Mouse (Mus musculus) v-Abl transformed pro-B cells (cell line): ENCODE measurements at regions not wholly inside any gene's neighbourhood (a gene's known extent, or its start where the extent isn't known, plus 50 kb on each side); places are given as distances from the start of the nearest gene placed in this dataset.

Experiments
- in situ Hi-C, 2 experiments: fragments of 400-800 bp; cut with MboI; formaldehyde crosslinking; loops; one replicate each; pipeline ENCODE4 v1.15.1; 2025; ENCODE audit not compliant: unreplicated experiment in 2 of 2

- in situ Hi-C loops = no loop called here
Observed at GRCm38 (mm10) chr9:72166084-72166483, 54.4 kb upstream of the Tcf12 start.

GRCm38 (mm10) chr9:72166611-72167010, 54.9 kb upstream of the Tcf12 start:
- in situ Hi-C loops = no loop called here

GRCm38 (mm10) chr9:72169231-72169630, 57.6 kb upstream of the Tcf12 start:
- in situ Hi-C loops = no loop called here

DNA sequence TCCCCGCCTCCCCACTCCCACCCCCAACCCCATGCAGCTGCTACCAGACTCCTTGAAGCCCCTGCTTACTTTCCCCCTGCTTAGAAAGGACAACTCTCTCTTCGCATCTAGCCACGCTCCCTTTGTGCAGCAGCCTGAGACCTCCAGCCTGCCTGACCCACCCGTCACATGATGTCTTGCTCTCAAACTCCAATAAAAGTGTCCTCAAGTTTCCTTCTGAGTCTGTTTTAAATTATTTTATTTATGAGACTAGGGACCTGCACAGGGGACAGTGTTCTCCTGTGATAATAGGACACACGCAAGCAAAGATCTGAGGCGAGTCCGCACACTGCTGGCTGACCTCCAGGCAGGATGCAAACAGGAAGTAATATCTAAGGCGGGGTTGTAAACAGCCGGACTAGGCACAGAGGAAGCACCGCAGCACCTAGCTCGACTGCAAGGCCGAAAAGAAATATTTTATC, 58.1 kb upstream of the Tcf12 start:
- in situ Hi-C loops = no loop called here

GRCm38 (mm10) chr9:72170235-72170634, 58.6 kb upstream of the Tcf12 start:
- in situ Hi-C loops = no loop called here

- in situ Hi-C loops = no loop called here
Observed at GRCm38 (mm10) chr9:72172331-72172730, 60.7 kb upstream of the Tcf12 start.

DNA sequence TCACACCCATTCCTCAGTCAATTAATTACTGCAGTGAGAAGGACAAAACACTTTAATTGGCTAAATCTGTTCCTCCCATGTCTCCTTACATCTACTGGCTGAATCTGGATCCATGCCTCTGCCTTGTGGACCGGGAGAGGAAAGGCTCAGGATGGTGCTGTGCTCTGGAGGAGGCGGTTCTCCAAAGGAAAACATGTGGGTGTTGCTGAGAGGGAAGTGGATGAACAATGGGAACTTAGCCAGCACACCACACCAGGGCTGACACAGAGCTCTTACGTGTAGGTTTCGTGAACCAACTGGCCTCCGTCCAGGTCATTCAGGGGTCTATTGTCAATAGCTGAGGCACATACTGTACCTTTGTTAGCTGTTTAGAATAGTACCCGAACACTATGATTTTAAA, 69.3 kb upstream of the Tcf12 start:
- in situ Hi-C loops = no loop called here

- in situ Hi-C loops = no loop called here
Observed at GRCm38 (mm10) chr9:72183336-72183735, 71.7 kb upstream of the Tcf12 start.

DNA sequence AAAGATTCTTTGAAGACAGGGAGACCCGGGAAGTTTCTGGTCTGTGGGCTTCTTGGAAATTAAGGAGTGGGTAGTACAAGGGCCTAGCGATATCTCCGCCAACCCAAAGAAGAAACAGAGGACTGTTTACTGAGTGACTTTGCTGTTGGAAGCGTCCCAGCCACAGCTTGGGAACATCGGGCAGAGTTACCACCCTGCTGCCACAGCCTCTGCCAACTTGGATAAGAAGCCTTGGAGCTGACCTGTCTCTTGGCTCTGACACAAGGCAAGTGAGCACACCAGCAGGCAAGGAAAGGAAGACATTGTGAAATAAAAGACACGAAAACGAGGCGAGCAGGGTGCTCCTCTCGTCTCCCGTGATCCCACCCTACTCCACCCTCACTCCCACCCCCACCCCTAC, 72.3 kb upstream of the Tcf12 start:
- in situ Hi-C loops = no loop called here

DNA sequence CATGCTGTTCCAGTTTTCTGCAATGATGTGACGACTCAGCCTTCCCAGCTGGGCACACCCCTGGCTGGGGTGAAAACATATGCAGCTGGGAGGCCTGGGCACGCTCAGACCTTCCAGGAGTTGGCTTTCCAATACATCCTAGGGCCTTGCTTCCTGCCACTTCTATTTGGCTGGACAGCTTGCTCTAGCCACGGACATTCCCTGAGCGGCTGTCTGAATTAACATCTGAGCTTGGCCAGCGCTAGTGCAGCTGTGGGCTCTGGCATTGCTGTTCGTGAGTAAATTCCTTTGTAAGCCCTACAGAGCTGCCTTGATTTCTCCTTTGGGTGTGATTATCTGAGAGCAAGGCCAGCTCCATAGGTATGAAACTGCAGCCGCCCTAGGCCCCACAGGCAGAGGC, 78.2 kb upstream of the Tcf12 start:
- in situ Hi-C loops = loop anchor here (5.0 to 10.0 kb wide), 3 partner anchors 235 to 543 kb away; no protein-coding TSS in a partner anchor

DNA sequence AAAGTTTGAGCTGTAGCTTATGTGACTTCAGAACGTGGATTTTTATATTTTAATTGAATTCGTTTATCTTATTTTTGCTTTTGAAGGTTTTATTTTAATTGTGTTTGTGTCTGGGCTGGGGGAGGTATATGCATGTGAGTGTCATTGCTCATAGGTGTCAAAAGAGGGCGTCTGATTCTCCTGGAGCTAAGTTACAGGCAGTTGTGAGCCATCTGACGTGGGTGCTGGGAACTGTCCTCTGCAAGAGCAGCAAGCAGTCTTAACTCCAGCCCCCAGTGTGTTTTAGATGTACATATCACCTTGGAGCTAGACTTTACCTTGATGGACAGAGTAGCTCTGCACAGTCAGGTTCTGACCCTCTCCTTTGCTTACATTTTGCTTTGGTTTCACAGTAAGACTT, 79.0 kb upstream of the Tcf12 start:
- in situ Hi-C loops = loop anchor here (5.0 to 10.0 kb wide), 3 partner anchors 236 to 543 kb away; no protein-coding TSS in a partner anchor

DNA sequence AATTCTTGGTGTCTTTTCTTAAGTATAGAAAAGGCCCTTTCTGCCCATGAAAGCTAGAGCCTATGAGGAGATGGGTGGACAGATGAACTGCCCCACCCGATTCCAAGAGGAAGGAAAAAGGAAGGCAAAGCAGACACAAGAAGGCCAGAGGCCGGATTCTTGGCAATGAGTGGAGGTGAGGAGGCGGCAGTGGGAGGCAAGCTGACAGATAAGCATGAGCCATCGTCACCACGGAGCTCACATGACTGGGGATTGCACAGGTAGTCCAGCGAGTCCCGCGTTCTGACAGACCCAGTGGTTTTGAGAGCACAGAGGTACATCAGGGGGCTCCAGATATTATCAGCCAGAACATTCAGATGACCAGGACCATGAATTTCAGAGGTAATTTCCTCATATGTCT, 79.4 kb upstream of the Tcf12 start:
- in situ Hi-C loops = loop anchor here (5.0 to 10.0 kb wide), 3 partner anchors 236 to 544 kb away; no protein-coding TSS in a partner anchor

DNA sequence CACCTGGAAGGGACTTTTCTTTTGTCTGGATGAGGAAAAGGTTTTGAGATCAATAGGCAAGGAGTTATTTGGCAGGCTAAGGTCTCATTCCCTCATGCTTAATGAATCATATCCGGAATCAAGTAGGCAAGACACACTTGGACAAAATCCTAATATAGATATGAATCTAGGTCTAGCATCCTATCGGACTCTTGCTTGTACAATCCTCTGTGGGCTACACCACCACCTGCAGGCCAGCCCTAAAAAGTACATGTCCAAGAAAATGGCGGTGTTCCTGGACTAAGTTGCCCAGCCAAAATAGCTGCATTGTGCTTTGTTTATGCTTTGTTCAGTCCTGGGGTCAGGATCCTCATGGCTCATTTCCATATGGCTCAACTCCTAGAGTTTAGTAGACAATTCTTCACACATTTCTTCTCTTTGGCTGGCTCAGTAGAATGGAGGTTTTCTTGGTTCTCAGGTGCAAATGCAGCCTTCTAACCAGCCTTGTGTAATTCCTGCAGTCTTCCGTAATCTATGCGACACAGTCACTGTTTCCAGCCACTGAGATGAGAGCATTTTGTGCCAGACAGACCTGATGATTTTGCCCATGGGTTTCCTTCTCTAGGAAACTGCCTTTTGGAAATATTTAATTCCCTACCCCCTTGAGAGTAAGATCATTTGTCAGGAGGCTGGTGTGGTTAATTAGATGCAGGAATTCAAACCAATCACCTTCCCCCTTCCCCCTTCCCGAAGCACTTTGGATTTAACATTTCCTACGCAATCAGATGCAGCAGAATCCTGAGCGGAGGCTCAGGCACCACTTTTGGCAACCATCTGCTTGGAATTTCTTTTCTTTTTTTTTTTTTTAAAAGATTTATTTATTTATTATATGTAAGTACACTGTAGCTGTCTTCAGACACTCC, 80.6 kb upstream of the Tcf12 start:
- in situ Hi-C loops = loop anchor here (5.0 to 10.0 kb wide), 3 partner anchors 238 to 545 kb away; no protein-coding TSS in a partner anchor

GRCm38 (mm10) chr9:72192953-72193337, 81.3 kb upstream of the Tcf12 start:
- in situ Hi-C loops = loop anchor here (5.0 to 10.0 kb wide), 3 partner anchors 238 to 546 kb away; no protein-coding TSS in a partner anchor

DNA sequence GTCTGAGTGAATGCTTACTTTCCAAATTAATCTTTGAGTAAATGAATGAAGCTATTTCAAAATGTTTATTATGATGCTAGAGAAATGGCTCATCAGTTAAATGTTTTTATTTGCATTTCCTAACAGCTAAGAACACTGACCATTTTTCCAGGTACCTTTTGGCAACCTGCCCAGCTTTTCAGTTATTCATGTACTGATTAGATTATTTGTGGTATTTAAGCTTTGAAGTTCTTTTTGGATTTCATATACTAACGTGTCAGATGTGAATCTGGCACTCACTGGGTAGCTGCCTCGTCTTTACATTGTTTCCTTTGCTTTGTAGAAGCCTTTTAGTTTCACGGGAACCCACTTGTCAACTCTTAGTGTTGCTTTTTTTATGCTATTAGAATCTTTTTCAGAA, 79.3 kb upstream of the Zfp280d start:
- in situ Hi-C loops = loop anchor here (5.0 to 10.0 kb wide), 2 partner anchors 217 to 241 kb away; no protein-coding TSS in a partner anchor

DNA sequence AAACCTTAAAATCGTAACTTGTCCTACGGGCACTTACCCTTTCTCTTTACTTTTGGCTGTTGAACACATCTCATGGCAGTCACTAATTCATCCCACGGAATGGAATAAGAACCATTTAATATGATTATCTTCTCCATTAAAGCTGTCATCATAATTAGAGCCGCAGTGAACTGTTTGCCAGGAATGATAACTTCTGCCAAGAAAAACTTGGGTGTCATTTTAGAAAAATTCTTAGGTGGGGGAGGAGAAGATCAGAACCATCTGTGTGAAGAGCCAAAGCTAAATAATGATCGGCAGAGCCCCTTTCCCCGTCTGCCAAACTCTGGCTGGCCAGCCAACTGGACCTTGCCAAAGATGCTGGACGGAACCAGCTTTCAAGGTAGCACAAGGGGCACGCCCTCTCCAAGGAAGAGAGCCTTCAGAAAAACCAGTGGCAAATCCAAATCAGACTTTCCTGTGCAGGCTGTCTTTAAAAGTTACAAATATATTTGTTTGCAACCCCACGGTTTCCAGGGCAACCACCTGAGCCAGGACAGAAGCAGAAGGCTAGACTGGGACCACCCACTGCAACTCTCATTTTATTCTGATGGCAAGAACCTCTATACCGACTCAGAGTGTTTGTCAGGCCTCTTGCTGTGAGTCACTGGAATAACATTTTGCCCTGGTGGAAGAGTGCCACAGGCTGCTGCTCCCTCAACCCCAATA, 77.9 kb upstream of the Zfp280d start:
- in situ Hi-C loops = loop anchor here (5.0 to 10.0 kb wide), 2 partner anchors 216 to 242 kb away; no protein-coding TSS in a partner anchor

GRCm38 (mm10) chr9:72197331-72197732, 77.3 kb upstream of the Zfp280d start:
- in situ Hi-C loops = loop anchor here (5.0 to 10.0 kb wide), 2 partner anchors 215 to 243 kb away; no protein-coding TSS in a partner anchor

- in situ Hi-C loops = loop anchor here (5.0 to 10.0 kb wide), 2 partner anchors 213 to 244 kb away; no protein-coding TSS in a partner anchor
Observed at GRCm38 (mm10) chr9:72198976-72199375, 75.7 kb upstream of the Zfp280d start.

DNA sequence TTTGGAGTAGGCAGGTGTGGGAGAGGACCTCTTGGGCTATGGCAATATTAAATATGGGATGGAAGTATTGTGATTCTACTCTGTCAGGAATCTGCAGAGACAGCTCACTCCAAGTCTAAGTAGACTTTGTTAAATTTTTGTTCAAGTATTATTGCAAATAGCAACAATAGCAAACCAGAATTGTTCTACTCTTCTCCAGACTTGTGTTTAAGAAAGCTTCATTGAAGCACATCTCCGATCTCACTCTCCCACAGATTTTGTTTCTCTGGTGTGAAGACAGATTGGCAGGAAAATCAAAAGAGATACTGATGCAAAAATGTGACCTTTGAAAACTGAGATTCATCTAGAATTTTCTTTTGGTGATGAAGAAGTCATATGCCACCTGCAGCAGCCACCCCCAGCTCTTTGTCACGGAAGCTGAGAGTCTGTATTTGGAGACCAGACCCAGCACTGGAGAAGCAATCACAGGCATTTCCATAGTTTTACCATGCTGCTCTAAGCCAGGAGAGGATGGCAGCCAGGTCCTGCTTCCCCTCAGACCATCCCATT, 70.2 kb upstream of the Zfp280d start:
- in situ Hi-C loops = no loop called here

DNA sequence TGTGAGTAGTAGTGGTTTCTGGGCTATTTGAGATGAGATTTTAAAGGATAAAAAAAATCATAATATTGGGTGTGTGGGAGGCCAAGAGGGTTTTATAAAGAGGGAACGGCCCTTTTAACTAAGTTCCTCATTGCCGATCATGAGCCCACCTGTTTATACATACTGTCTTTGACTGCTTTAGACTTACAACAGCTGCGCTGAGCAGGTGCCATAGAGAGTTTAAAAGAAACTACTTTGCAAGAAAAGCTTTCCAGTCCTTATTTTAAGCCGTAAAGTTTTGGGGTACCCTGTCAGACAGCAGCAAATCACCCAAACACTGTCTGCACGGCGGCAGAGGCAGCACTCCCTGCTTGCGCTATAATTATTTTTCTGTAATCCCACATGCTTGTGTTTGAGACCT, 68.8 kb upstream of the Zfp280d start:
- in situ Hi-C loops = no loop called here

- in situ Hi-C loops = no loop called here
Observed at GRCm38 (mm10) chr9:72206911-72207310, 67.7 kb upstream of the Zfp280d start.
